Mouse (Mus musculus) midbrain, postnatal 0 days (tissue): ENCODE measurements around the gene Itga7. TPM values are rescaled to one million over a fixed set of nuclear protein-coding genes. Genes with fewer than 3 reads are reported as not detected.

Experiments used
- ATAC-seq: fragments of 200-750 bp; cut with Nextera tagmentation; 2 replicates; pipeline ENCODE4 v1.8.0; 2017; ENCODE audit warnings: moderate number of reproducible peaks, mild to moderate bottlenecking, moderate TSS enrichment, moderate library complexity; ENCODE audit not compliant: low FRiP score
- DNase-seq: peaks from one replicate; pipeline ENCODE4 v3.0.0-alpha.2; 2015; ENCODE audit warnings: low spot score
- H3K27ac ChIP-seq: fragments of 300-500 bp; sonication (generic); 2 replicates; pipeline ENCODE4 v1.5.1; 2014; ENCODE audit warnings: low read depth, mild to moderate bottlenecking, low read length, mixed read lengths
- H3K27me3 ChIP-seq: fragments of 300-500 bp; sonication (generic); 2 replicates; pipeline ENCODE4 v1.6.1; 2014; ENCODE audit warnings: low read length, control low read depth, mixed read lengths; ENCODE audit not compliant: insufficient read depth
- H3K36me3 ChIP-seq: fragments of 300-500 bp; sonication (generic); 2 replicates; pipeline ENCODE4 v1.6.1; 2014; ENCODE audit warnings: low read length, control low read depth, mixed read lengths; ENCODE audit not compliant: insufficient read depth
- H3K4me1 ChIP-seq: fragments of 300-500 bp; sonication (generic); 2 replicates; pipeline ENCODE4 v1.6.1; 2014; ENCODE audit warnings: mild to moderate bottlenecking, control low read depth, antibody characterized with exemption, low read length, mixed read lengths; ENCODE audit not compliant: insufficient read depth
- H3K4me2 ChIP-seq: fragments of 300-500 bp; sonication (generic); 2 replicates; pipeline ENCODE4 v1.6.1; 2014; ENCODE audit warnings: low read depth, mild to moderate bottlenecking, low read length, mixed read lengths; ENCODE audit not compliant: poor library complexity, severe bottlenecking
- H3K4me3 ChIP-seq: fragments of 300-500 bp; sonication (generic); 2 replicates; pipeline ENCODE4 v1.5.1; 2014; ENCODE audit warnings: low read depth, mild to moderate bottlenecking, low read length, moderate library complexity
- H3K9ac ChIP-seq: fragments of 300-500 bp; sonication (generic); replicated peaks from 2 replicates; pipeline ENCODE4 v1.6.1; 2014; ENCODE audit warnings: mild to moderate bottlenecking, low read length, moderate library complexity, mixed read lengths; ENCODE audit not compliant: poor library complexity, severe bottlenecking
- H3K9me3 ChIP-seq: fragments of 300-500 bp; sonication (generic); 2 replicates; pipeline ENCODE4 v1.6.1; 2016; ENCODE audit warnings: low read length, control low read depth
- CTCF ChIP-seq: IDR thresholded peaks from 2 replicates; pipeline ENCODE4 v1.5.1; 2016; ENCODE audit warnings: antibody characterized with exemption, mild to moderate bottlenecking
- WGBS: fragments of 180-500 bp; shearing (Covaris S2); extraction: QIAGEN DNeasy Blood & Tissue Kit; methylation state at CpG from one replicate; pipeline ENCODE4 v1.1.7; 2014; 5-methylcytosine and 5-hydroxymethylcytosine counted together
- polyA plus RNA-seq: library from polyadenylated mRNA; unstranded; fragments of >200 nt; fragmentation: Nextera tagmentation; extraction: Ambion mirVana; gene quantifications from 2 replicates; pipeline ENCODE4 v1.2.1, GENCODE M21; 2015
- total RNA-seq: library from RNA; depleted of rRNA; stranded (reverse); fragments of >200 nt; gene quantifications from 2 replicates; pipeline ENCODE4 v1.2.3, GENCODE M21; 2014

Gene Itga7
- total and polyA plus RNA-seq, 2 experiments from 2014 or later: 13.6 to 23.3 TPM

DNA sequence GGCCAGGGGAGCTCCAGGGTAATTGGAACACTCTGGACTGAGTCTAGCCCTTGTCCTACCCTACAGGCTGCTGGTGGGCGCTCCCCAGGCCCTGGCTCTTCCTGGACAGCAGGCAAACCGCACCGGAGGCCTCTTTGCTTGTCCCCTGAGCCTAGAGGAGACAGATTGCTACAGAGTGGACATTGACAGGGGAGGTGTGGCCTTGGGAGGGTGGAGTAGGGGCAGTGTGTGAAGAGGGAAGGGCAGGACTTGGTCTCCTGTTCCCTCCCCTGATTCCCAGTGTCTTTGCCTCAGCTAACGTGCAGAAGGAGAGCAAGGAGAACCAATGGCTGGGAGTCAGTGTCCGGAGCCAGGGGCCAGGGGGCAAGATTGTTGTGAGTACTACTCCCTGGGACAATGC, 5.4 kb downstream of the Itga7 start:
- no peaks in the 10 kb centered on the region for H3K36me3 ChIP-seq
- no peak overlapping the region for H3K9ac ChIP-seq
- no peak overlapping the region for H3K4me3 ChIP-seq
- DNase-seq (no peak), ATAC-seq (no peak)
- no peaks in the 10 kb centered on the region for H3K9me3 ChIP-seq
- H3K27me3 ChIP-seq: peaks cover 11% of the 10 kb centered on the region; the same call in 1 of the 2 replicates
- TF ChIP-seq CTCF: no peak
- no peak overlapping the region for H3K27ac ChIP-seq
- H3K4me2 ChIP-seq: no peak overlapping the region
- 75% methylated on average over 5 of the region's 5 CpGs for WGBS
- H3K4me1 ChIP-seq: no peaks in the 10 kb centered on the region

DNA sequence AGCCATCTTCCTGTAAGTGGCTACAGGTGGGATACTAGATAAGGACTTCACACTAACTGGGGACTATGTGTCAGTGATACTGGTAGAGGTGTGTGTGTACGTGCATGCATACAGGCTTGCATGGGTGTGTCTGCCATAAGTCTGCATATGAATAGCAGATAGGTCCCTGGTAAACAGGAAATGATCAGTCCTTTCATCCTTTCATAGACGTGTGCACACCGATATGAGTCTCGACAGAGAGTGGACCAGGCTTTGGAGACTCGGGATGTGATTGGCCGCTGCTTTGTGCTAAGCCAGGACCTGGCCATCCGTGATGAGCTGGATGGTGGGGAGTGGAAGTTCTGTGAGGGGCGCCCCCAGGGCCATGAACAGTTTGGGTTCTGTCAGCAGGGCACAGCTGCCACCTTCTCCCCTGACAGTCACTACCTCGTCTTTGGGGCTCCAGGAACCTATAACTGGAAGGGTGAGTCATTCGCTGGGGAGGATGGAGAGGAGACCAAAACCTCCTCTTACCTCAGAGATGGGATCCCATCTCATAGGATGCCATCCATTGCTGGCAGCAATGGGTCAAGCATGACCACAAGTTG, 7.0 kb downstream of the Itga7 start:
- H3K4me1 ChIP-seq: no peaks in the 10 kb centered on the region
- no peak overlapping the region for H3K27ac ChIP-seq
- DNase-seq (no peak), ATAC-seq (no peak)
- no peak overlapping the region for H3K4me3 ChIP-seq
- H3K36me3 ChIP-seq: no peaks in the 10 kb centered on the region
- H3K9ac ChIP-seq: no peak overlapping the region
- no peak overlapping the region for H3K4me2 ChIP-seq
- WGBS: 79% methylated on average over 10 of the region's 10 CpGs
- no peak for TF ChIP-seq CTCF
- H3K27me3 ChIP-seq: no peaks in the 10 kb centered on the region
- no peaks in the 10 kb centered on the region for H3K9me3 ChIP-seq

DNA sequence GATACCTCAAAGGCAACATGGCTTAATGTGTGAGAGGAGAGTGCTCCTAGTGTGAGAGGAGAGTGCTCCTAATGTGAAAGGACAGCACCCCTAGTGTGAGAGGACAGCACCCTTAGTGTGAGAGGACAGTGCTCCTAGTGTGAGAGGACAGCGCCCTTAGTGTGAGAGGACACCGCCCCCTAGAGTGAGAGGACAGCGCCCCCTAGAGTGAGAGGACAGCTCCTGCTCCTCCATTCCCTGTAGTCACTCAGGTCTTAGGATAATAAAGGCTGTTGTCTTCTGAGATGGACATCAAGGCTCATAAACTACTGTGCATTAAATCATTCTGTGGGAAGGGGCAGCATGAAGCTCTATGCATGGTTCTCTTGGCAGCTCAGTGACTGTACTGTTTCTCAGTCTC, 12.1 kb downstream of the Itga7 start:
- no peak overlapping the region for H3K4me2 ChIP-seq
- H3K9ac ChIP-seq: no peak overlapping the region
- peak; percentile 68 for TF ChIP-seq CTCF
- no peaks in the 10 kb centered on the region; the same call in 1 of the 2 replicates for H3K27me3 ChIP-seq
- no peaks in the 10 kb centered on the region for H3K4me1 ChIP-seq
- no peak for ATAC-seq
- 20% methylated on average over 3 of the region's 3 CpGs for WGBS
- DNase-seq: peak; percentile 47
- H3K9me3 ChIP-seq: no peaks in the 10 kb centered on the region
- H3K4me3 ChIP-seq: no peak overlapping the region
- H3K27ac ChIP-seq: no peak overlapping the region
- no peaks in the 10 kb centered on the region for H3K36me3 ChIP-seq

DNA sequence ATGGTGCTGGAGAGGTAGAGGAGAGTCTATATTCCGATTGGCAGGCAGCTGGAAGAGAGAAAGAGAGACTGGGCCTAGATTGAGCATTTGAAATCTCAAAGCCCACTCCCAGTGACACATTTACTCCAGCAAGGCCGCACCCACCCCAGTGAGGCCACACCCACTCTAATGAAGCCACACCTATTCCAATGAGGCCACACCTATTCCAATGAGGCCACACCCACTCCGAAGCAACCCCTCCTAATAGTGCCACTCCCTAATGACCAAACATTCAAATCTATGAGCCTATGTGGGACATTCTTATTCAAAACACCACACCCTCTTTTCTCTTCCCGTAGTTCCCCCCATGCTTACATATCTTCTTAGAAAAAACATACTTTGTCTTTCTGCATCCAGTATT, 13.9 kb downstream of the Itga7 start:
- H3K4me3 ChIP-seq: no peak overlapping the region
- H3K4me1 ChIP-seq: no peaks in the 10 kb centered on the region
- H3K9me3 ChIP-seq: no peaks in the 10 kb centered on the region
- H3K4me2 ChIP-seq: no peak overlapping the region
- no peaks in the 10 kb centered on the region; the same call in 1 of the 2 replicates for H3K27me3 ChIP-seq
- DNase-seq: no peak
- 91% methylated on average over 4 of the region's 4 CpGs for WGBS
- ATAC-seq: no peak
- no peak overlapping the region for H3K27ac ChIP-seq
- no peaks in the 10 kb centered on the region for H3K36me3 ChIP-seq
- TF ChIP-seq CTCF: no peak
- H3K9ac ChIP-seq: no peak overlapping the region

DNA sequence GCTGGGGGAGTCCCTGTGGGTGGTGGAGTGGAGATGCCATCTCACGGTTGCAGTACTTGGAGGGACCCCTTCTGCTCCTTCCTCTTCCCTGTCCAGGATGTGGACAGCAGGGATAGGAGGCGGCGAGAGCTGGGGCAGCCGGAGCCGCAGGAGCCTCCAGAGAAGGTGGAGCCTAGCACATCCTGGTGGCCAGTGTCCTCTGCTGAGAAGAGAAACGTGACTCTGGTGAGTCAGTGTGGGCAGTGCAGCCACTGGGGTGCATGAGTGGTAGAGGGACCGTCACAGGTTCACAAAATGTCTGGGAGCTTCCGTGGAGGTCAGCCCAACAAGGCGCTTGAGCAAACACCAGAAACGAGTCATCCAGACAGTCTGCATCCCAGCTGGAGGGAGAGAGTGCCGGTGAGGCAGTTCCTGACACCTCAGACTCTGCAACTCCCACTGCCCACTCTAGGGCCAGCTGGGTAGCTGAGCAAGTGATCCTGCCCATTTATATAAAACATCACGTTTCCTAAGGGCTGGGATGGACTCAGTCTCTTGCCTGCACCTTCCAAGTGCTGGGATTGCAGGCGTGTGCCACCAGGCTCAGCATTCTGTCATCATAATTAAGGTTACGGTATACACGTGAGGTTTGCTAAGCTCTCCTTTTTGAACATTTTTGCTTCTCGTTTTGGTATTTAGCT, 16.7 kb downstream of the Itga7 start:
- H3K36me3 ChIP-seq: no peaks in the 10 kb centered on the region
- no peak overlapping the region for H3K4me3 ChIP-seq
- 75% methylated on average over 16 of the region's 16 CpGs for WGBS
- H3K27me3 ChIP-seq: no peaks in the 10 kb centered on the region; the same call in 1 of the 2 replicates
- no peak for DNase-seq
- no peaks in the 10 kb centered on the region for H3K9me3 ChIP-seq
- H3K4me1 ChIP-seq: no peaks in the 10 kb centered on the region
- no peak overlapping the region for H3K9ac ChIP-seq
- TF ChIP-seq CTCF: no peak
- H3K27ac ChIP-seq: no peak overlapping the region
- ATAC-seq: no peak
- no peak overlapping the region for H3K4me2 ChIP-seq

DNA sequence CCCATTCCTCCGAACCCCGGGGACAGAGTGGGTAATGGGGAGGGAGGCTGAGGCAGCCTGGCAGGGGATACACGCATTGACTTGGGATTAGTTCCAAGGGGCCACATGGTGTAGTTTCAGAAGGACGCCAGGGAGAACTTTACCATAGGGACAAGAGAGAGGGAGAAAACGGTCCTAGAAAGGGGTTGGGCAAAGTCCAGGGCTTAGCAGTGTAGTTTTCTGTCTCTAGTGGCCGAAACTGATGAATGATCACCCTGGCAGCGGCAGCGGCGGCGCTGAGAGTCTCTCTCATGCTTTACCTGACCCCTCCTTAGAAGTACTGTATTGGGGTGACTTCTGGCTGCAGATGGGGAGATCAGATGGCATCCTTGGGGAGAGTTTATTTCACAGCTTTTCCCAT, 24.7 kb downstream of the Itga7 start:
- no peaks in the 10 kb centered on the region for H3K27me3 ChIP-seq
- no peaks in the 10 kb centered on the region for H3K4me1 ChIP-seq
- ATAC-seq (no peak), DNase-seq (no peak)
- 82% methylated on average over 10 of the region's 10 CpGs for WGBS
- H3K27ac ChIP-seq: no peak overlapping the region
- no peak for TF ChIP-seq CTCF
- H3K36me3 ChIP-seq: no peaks in the 10 kb centered on the region
- H3K9me3 ChIP-seq: no peaks in the 10 kb centered on the region
- no peak overlapping the region for H3K4me2 ChIP-seq
- no peak overlapping the region for H3K9ac ChIP-seq
- H3K4me3 ChIP-seq: no peak overlapping the region
